Mouse (Mus musculus) bone marrow macrophage, adult 2 months (primary cell): ENCODE data around the gene Iars. TPM values are rescaled to one million over a fixed set of nuclear protein-coding genes. Genes with fewer than 3 reads are reported as not detected.

Experiments used
- H3K27ac ChIP-seq: 2 replicates; pipeline ENCODE4 v1.5.1; 2012; ENCODE audit warnings: low read depth, low read length; ENCODE audit not compliant: insufficient read depth
- H3K4me1 ChIP-seq: 2 replicates; pipeline ENCODE4 v1.6.1; 2012; ENCODE audit warnings: low read length; ENCODE audit not compliant: control insufficient read depth, insufficient read depth
- H3K4me3 ChIP-seq: 2 replicates; pipeline ENCODE4 v1.5.1; 2012; ENCODE audit warnings: mild to moderate bottlenecking, low read length, moderate library complexity; ENCODE audit not compliant: insufficient read depth
- CTCF ChIP-seq: IDR thresholded peaks from 2 replicates; pipeline ENCODE4 v1.5.1; 2012; ENCODE audit warnings: low read depth, mild to moderate bottlenecking, low read length, moderate library complexity
- POLR2A ChIP-seq: IDR thresholded peaks from 2 replicates; pipeline ENCODE4 v1.6.1; 2012; ENCODE audit warnings: mild to moderate bottlenecking, low read depth, low read length, borderline replicate concordance
- polyA plus RNA-seq: library from polyadenylated mRNA; stranded (reverse); fragments of >200 nt; gene quantifications from 2 replicates; pipeline ENCODE4 v1.2.4, GENCODE M21; 2012; ENCODE audit not compliant: missing spikeins, insufficient read depth, insufficient read length

Gene Iars
- polyA plus RNA-seq, 1 experiment: 33.2 TPM

DNA sequence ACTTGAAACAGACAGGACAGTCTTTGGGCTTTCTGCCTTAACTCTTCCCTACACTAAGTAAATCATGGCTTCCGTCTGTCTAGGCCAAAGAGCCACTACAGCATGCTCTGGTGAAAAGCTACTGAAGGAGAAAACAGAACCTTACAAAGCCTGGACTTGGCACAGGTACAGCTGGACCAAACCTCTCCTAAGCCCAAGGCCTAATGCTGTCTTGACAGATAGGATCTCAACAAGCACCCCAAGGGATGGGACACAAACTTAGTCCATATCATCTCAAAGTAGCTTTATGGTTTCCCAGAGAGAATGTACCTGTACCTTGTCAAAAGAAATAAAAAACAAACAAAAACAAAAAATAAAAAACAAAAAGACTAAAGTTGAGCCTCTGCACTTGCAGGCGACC is 54.5 kb downstream of the Iars start:
- H3K27ac ChIP-seq: no peak overlapping the region
- TF ChIP-seq POLR2A (no peak), CTCF (no peak)
- H3K4me3 ChIP-seq: no peak overlapping the region
- H3K4me1 ChIP-seq: no peaks in the 10 kb centered on the region

DNA sequence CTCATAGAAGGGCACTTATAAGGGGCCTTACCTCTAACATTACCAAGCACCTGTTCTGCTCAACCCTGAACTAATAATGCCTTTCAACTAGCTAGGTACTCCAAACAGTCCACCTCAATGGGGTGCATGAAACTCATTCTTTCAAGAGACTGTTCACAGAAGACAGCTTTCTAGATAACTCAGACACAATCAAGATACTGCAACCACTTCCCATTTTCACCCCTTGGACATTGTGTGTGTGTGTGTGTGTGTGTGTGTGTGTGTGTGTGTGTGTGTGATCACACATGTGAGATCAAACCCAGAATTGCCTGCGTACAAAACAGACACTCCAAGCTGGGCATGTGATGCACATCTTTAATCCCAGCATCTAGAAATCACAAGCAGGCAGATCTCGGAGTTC is 56.1 kb downstream of the Iars start:
- TF ChIP-seq CTCF: no peak
- no peak for TF ChIP-seq POLR2A
- Histone ChIP-seq H3K4me1 (no peaks in the 10 kb centered on the region), H3K27ac (no peak overlapping the region), H3K4me3 (no peak overlapping the region)

GRCm38 (mm10) chr13:49741285-49742040 is 59.6 kb downstream of the Iars start:
- no peak overlapping the region for H3K27ac ChIP-seq

DNA sequence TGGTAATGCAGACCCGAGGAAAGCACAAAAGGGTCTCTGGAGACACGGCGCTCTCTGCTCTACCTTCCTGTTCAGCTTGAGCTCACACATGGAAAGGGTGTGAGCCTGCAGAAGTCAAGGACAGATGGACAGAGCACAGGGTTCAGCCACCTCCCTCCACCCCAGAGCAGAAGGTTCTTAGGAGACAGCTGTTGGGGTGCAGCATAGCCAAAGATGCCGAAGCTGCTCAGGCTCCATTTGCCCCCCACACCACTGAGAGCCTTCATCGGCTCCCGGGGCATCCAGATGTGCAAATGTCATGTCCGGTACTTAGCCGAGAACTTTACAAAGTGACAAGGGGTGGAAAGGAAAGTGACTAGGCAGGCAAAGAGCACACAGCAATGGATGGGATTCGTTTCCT is 74.7 kb downstream of the Iars start:
- no peaks in the 10 kb centered on the region for H3K4me1 ChIP-seq
- TF ChIP-seq CTCF: no peak
- no peak for TF ChIP-seq POLR2A
- H3K27ac ChIP-seq: no peak overlapping the region

More at GRCm38 (mm10) chr13:49741285-49742040, 59.6 kb downstream of the Iars start:
- Histone ChIP-seq H3K4me1 (no peaks in the 10 kb centered on the region), H3K4me3 (no peak overlapping the region)
- TF ChIP-seq CTCF: no peak

GRCm38 (mm10) chr13:49757966-49758365 is 76.1 kb downstream of the Iars start:
- TF ChIP-seq POLR2A (no peak), CTCF (no peak)
- no peak overlapping the region for H3K4me3 ChIP-seq
- H3K4me1 ChIP-seq: no peaks in the 10 kb centered on the region
- no peak overlapping the region for H3K27ac ChIP-seq

More for the DNA sequence above, 74.7 kb downstream of the Iars start:
- no peak overlapping the region for H3K4me3 ChIP-seq

DNA sequence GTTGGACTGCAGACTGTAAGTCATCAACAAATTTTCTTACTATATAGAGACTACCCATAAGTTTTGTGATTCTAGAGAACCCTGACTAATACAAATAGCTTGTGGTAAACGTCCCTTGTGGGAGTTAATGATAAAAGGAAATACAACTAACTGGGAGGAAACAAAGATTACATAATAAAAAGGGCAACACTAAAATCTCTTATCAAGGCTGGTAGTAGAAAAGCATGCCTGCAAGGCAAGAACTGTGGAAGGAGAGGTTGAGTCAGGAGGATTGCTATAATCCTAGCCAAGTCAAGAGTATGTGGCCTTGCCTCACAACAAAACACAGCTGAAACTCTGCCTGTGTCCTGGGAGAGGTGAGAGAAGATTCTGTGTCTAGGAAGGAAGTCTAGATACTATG is 78.8 kb downstream of the Iars start:
- H3K27ac ChIP-seq: no peak overlapping the region
- TF ChIP-seq CTCF (no peak), POLR2A (no peak)
- H3K4me3 ChIP-seq: no peak overlapping the region
- no peaks in the 10 kb centered on the region for H3K4me1 ChIP-seq

GRCm38 (mm10) chr13:49762208-49762607 is 80.3 kb downstream of the Iars start:
- Histone ChIP-seq H3K27ac (no peak overlapping the region), H3K4me1 (no peaks in the 10 kb centered on the region), H3K4me3 (no peak overlapping the region)
- TF ChIP-seq POLR2A (no peak), CTCF (no peak)

GRCm38 (mm10) chr13:49765306-49765705 is 83.4 kb downstream of the Iars start:
- no peak for TF ChIP-seq POLR2A
- no peak for TF ChIP-seq CTCF
- Histone ChIP-seq H3K4me3 (no peak overlapping the region), H3K27ac (no peak overlapping the region), H3K4me1 (no peaks in the 10 kb centered on the region)

DNA sequence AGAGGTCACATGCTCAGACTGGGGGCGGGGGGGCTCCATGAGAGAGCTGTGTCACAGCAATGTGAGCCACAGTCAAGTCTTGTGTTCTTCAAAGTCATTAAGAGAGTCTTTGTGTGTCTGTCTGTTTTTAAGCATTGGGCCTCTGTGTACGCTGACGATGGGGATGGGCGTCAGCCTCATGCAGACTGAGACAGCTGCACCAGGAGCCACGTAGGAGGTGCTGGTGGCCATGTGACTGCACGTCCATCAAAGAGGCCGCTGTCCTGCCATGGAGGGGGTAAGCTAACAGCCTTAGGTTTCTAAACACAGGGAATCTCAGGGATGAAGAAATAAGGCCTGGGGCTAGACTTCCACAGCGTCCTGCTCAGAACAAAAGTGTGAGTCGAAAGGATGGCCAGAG is 84.4 kb downstream of the Iars start:
- no peak overlapping the region for H3K4me3 ChIP-seq
- H3K27ac ChIP-seq: no peak overlapping the region
- no peaks in the 10 kb centered on the region for H3K4me1 ChIP-seq
- TF ChIP-seq POLR2A (no peak), CTCF (no peak)

- TF ChIP-seq POLR2A (no peak), CTCF (no peak)
- H3K4me3 ChIP-seq: no peak overlapping the region
- H3K4me1 ChIP-seq: no peaks in the 10 kb centered on the region
- no peak overlapping the region for H3K27ac ChIP-seq
Observed at GRCm38 (mm10) chr13:49768048-49768447, 86.1 kb downstream of the Iars start.
